Mouse (Mus musculus): ENCODE data around the gene Tm4sf4. TPM values are rescaled to one million over a fixed set of nuclear protein-coding genes. Genes with fewer than 3 reads are reported as not detected.

The Tm4sf4 gene
- polyA plus RNA-seq (2012; rRNA removed) = 0.08 and 0.27 TPM in 2 replicates

DNA sequence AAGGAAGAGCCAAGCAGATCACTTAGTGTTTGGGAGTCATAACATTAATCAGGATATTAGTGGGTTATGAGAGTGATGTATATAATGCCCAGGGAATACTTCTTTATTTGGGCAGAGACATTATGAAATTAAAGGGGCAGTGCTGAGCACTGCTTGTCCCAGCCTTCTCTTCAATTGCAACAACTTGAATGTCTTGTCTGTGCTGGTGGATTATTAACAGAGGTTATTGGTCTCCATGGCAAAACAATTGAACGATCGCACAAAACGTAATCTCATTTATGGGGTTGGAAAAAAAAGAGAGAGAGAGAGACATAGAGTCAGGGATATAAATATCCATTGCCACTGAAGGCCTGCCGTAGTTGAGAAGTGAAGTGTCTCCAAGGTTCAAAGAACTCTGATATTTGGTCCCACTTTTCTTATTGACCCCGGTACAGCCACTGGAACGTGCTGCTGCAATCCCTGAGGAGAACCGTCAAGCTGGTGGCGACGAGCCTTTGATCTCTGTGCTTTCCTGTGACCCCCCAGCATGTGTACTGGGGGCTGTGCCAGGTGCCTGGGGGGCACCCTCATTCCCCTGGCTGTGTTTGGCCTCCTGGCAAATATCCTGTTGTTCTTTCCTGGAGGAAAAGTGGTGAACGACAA lies at the start of gene Tm4sf4:
Gene Tm4sf4 (plus strand): TSS at position 226 of the 642 bp plus-strand sequence.
- Histone ChIP-seq H3K36me3 (ENCODE audit: control insufficient read depth, insufficient read depth, low read length) (no peaks in the 10 kb centered on the region), H3K27ac (ENCODE audit: control insufficient read depth, insufficient read depth, low read length) (no peak within 1 kb of the TSS), H3K4me1 (replicated peaks; ENCODE audit: control insufficient read depth, insufficient read depth, low read length) (no peaks in the 10 kb centered on the region), H3K4me3 (ENCODE audit: control insufficient read depth, insufficient read depth, low read length) (no peak within 1 kb of the TSS), H3K27me3 (ENCODE audit: control insufficient read depth, insufficient read depth, low read length) (no peaks in the 10 kb centered on the region)
- no peak for DNase-seq
- no peak for TF ChIP-seq CTCF (IDR thresholded peaks at IDR 0.05; ENCODE audit: borderline replicate concordance, control insufficient read depth, extremely low read depth, insufficient read depth, low read length, poor library complexity)
- TF ChIP-seq POLR2A (IDR thresholded peaks at IDR 0.05; ENCODE audit: control insufficient read depth, extremely low read depth, insufficient read depth, low read length, poor library complexity) = no peak
- 90% methylated on average over 10 of the region's 10 CpGs for WGBS

- no peaks in the 10 kb centered on the region for H3K36me3 ChIP-seq (ENCODE audit: control insufficient read depth, insufficient read depth, low read length)
- no peak overlapping the region for H3K27ac ChIP-seq (ENCODE audit: control insufficient read depth, insufficient read depth, low read length)
- no peak overlapping the region for H3K4me3 ChIP-seq (ENCODE audit: control insufficient read depth, insufficient read depth, low read length)
- no peaks in the 10 kb centered on the region for H3K4me1 ChIP-seq (replicated peaks; ENCODE audit: control insufficient read depth, insufficient read depth, low read length)
- H3K27me3 ChIP-seq (ENCODE audit: control insufficient read depth, insufficient read depth, low read length) = no peaks in the 10 kb centered on the region
- no peak for DNase-seq
- WGBS = 91% methylated on average over 6 of the region's 6 CpGs
- no peak for TF ChIP-seq POLR2A (IDR thresholded peaks at IDR 0.05; ENCODE audit: control insufficient read depth, extremely low read depth, insufficient read depth, low read length, poor library complexity)
- no peak for TF ChIP-seq CTCF (IDR thresholded peaks at IDR 0.05; ENCODE audit: borderline replicate concordance, control insufficient read depth, extremely low read depth, insufficient read depth, low read length, poor library complexity)
These were observed 38.7 kb upstream of the Tm4sf4 start for GRCm38 (mm10) chr3:57386423-57386822.

GRCm38 (mm10) chr3:57386895-57387294 lies 38.2 kb upstream of the Tm4sf4 start:
- 87% methylated on average over 2 of the region's 2 CpGs for WGBS
- Histone ChIP-seq H3K4me3 (ENCODE audit: control insufficient read depth, insufficient read depth, low read length) (no peak overlapping the region), H3K27ac (ENCODE audit: control insufficient read depth, insufficient read depth, low read length) (no peak overlapping the region), H3K27me3 (ENCODE audit: control insufficient read depth, insufficient read depth, low read length) (no peaks in the 10 kb centered on the region), H3K4me1 (replicated peaks; ENCODE audit: control insufficient read depth, insufficient read depth, low read length) (no peaks in the 10 kb centered on the region), H3K36me3 (ENCODE audit: control insufficient read depth, insufficient read depth, low read length) (no peaks in the 10 kb centered on the region)
- DNase-seq = no peak
- TF ChIP-seq CTCF (IDR thresholded peaks at IDR 0.05; ENCODE audit: borderline replicate concordance, control insufficient read depth, extremely low read depth, insufficient read depth, low read length, poor library complexity) = no peak
- no peak for TF ChIP-seq POLR2A (IDR thresholded peaks at IDR 0.05; ENCODE audit: control insufficient read depth, extremely low read depth, insufficient read depth, low read length, poor library complexity)

GRCm38 (mm10) chr3:57387593-57387992 lies 37.5 kb upstream of the Tm4sf4 start:
- Histone ChIP-seq H3K27ac (ENCODE audit: control insufficient read depth, insufficient read depth, low read length) (no peak overlapping the region), H3K36me3 (ENCODE audit: control insufficient read depth, insufficient read depth, low read length) (no peaks in the 10 kb centered on the region), H3K4me3 (ENCODE audit: control insufficient read depth, insufficient read depth, low read length) (no peak overlapping the region), H3K27me3 (ENCODE audit: control insufficient read depth, insufficient read depth, low read length) (no peaks in the 10 kb centered on the region), H3K4me1 (replicated peaks; ENCODE audit: control insufficient read depth, insufficient read depth, low read length) (no peaks in the 10 kb centered on the region)
- 71% methylated on average over 2 of the region's 2 CpGs for WGBS
- TF ChIP-seq CTCF (IDR thresholded peaks at IDR 0.05; ENCODE audit: borderline replicate concordance, control insufficient read depth, extremely low read depth, insufficient read depth, low read length, poor library complexity) (no peak), POLR2A (IDR thresholded peaks at IDR 0.05; ENCODE audit: control insufficient read depth, extremely low read depth, insufficient read depth, low read length, poor library complexity) (no peak)
- DNase-seq = no peak

DNA sequence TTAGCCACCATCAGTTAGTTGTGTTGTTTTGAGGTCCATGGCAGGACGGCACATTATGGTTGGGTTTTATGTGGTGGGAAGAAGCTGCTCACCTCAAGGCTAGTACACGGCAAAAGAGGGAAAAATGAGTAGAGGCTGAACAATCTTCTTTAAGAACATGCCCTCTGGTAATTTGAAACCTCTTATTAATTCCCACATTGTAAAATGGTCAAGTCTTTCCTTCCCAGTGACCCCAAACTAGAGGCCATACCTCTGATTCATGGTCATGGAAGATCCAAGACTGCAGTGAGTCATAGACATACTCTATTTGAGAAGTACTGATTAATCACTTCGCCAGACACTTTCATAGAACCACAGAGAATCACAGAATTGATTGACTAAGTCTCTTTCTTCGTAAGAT lies 13.6 kb upstream of the Tm4sf4 start:
- 85% methylated on average over 4 of the region's 4 CpGs for WGBS
- Histone ChIP-seq H3K27me3 (ENCODE audit: control insufficient read depth, insufficient read depth, low read length) (no peaks in the 10 kb centered on the region), H3K4me3 (ENCODE audit: control insufficient read depth, insufficient read depth, low read length) (no peak overlapping the region), H3K4me1 (replicated peaks; ENCODE audit: control insufficient read depth, insufficient read depth, low read length) (no peaks in the 10 kb centered on the region), H3K27ac (ENCODE audit: control insufficient read depth, insufficient read depth, low read length) (no peak overlapping the region), H3K36me3 (ENCODE audit: control insufficient read depth, insufficient read depth, low read length) (no peaks in the 10 kb centered on the region)
- DNase-seq = no peak
- TF ChIP-seq POLR2A (IDR thresholded peaks at IDR 0.05; ENCODE audit: control insufficient read depth, extremely low read depth, insufficient read depth, low read length, poor library complexity) (no peak), CTCF (IDR thresholded peaks at IDR 0.05; ENCODE audit: borderline replicate concordance, control insufficient read depth, extremely low read depth, insufficient read depth, low read length, poor library complexity) (no peak)

- WGBS = 91% methylated on average over 2 of the region's 2 CpGs
- Histone ChIP-seq H3K4me1 (replicated peaks; ENCODE audit: control insufficient read depth, insufficient read depth, low read length) (no peaks in the 10 kb centered on the region), H3K36me3 (ENCODE audit: control insufficient read depth, insufficient read depth, low read length) (no peaks in the 10 kb centered on the region), H3K27ac (ENCODE audit: control insufficient read depth, insufficient read depth, low read length) (no peak overlapping the region), H3K4me3 (ENCODE audit: control insufficient read depth, insufficient read depth, low read length) (no peak overlapping the region), H3K27me3 (ENCODE audit: control insufficient read depth, insufficient read depth, low read length) (no peaks in the 10 kb centered on the region)
- TF ChIP-seq CTCF (IDR thresholded peaks at IDR 0.05; ENCODE audit: borderline replicate concordance, control insufficient read depth, extremely low read depth, insufficient read depth, low read length, poor library complexity) = no peak
- no peak for TF ChIP-seq POLR2A (IDR thresholded peaks at IDR 0.05; ENCODE audit: control insufficient read depth, extremely low read depth, insufficient read depth, low read length, poor library complexity)
- DNase-seq = no peak
These were observed 4.9 kb upstream of the Tm4sf4 start for GRCm38 (mm10) chr3:57420233-57420632.

- TF ChIP-seq CTCF (IDR thresholded peaks at IDR 0.05; ENCODE audit: borderline replicate concordance, control insufficient read depth, extremely low read depth, insufficient read depth, low read length, poor library complexity) (no peak), POLR2A (IDR thresholded peaks at IDR 0.05; ENCODE audit: control insufficient read depth, extremely low read depth, insufficient read depth, low read length, poor library complexity) (no peak)
- Histone ChIP-seq H3K27me3 (ENCODE audit: control insufficient read depth, insufficient read depth, low read length) (no peaks in the 10 kb centered on the region), H3K36me3 (ENCODE audit: control insufficient read depth, insufficient read depth, low read length) (no peaks in the 10 kb centered on the region), H3K27ac (ENCODE audit: control insufficient read depth, insufficient read depth, low read length) (no peak overlapping the region), H3K4me1 (replicated peaks; ENCODE audit: control insufficient read depth, insufficient read depth, low read length) (no peaks in the 10 kb centered on the region), H3K4me3 (ENCODE audit: control insufficient read depth, insufficient read depth, low read length) (no peak overlapping the region)
- 91% methylated on average over 1 of the region's 1 CpGs for WGBS
- DNase-seq = no peak
These were observed 4.5 kb upstream of the Tm4sf4 start for GRCm38 (mm10) chr3:57420660-57421059.
